Mouse (Mus musculus) cerebellum, adult 9-11 months (tissue): ENCODE results near the gene Tle4.

Experiments used
- DNase-seq: peaks from one replicate; pipeline ENCODE4 v3.0.0; 2022

Gene Tle4

DNA sequence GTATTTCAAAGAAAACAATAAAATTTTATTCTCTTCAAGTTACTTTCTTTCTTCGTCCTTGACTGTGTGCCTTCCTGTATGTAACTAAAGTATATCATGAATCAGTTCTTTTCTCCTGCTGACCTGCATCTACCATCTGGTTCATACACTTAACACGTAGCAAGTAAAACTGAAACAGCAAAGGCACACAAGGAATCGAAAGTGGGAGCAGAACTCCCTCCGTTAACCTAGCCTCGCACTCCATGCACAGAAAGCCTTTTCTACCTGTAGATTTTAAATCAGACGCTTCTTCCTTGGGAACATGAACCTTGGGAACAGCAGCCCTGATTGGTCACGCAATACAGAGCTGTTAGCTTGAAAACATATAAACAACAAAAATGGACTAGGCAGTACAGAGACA lies 78.7 kb downstream of the Tle4 start:
- DNase-seq: no peak

DNA sequence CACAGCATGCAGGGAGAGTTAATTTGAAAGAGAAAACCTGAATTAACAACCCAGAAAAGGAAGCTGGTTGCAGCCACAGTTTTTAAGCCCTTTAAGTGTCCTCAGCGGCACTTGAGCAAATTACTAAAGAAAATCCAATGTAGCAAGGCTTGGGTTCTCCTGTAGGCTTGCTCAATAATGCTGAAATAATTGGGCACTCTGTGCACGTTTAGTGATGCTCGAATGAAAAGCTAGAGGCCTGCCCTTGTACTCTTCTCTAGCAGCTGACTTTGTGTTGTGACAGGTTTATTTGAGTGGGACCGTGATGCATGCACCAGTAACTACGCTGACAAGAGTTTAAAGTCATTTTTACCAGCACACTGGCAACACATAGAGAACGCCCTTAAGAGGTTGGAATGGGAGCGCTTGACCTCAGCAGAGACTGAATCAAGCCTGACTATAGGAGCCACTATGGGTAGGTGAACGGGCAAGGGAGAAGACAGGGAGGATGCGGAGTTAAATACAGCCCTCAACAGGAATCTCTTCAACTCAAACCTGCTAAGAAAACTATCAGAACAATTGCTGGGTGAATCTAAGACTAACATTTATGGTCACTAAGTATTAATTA lies 79.3 kb downstream of the Tle4 start:
- no peak for DNase-seq

DNA sequence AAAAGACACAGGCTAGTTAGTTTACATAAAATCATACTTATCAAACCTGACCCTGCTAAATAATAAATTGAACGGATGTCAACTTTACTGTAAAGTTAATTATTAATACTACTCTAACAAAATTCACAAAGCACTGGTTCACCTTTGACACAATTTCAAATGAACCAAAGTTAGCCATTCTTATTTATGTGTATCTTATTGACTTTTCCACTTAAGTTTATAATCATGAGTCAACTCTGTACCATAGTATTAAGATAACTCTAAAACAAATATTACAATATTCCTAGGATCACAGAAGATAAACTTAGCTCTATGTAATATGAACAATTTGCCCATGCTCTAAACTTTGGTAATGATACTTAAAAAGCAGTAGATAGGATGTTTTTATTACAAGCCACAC lies 81.4 kb downstream of the Tle4 start:
- DNase-seq: no peak

GRCm38 (mm10) chr19:14508819-14509218 lies 89.0 kb downstream of the Tle4 start:
- DNase-seq: no peak

DNA sequence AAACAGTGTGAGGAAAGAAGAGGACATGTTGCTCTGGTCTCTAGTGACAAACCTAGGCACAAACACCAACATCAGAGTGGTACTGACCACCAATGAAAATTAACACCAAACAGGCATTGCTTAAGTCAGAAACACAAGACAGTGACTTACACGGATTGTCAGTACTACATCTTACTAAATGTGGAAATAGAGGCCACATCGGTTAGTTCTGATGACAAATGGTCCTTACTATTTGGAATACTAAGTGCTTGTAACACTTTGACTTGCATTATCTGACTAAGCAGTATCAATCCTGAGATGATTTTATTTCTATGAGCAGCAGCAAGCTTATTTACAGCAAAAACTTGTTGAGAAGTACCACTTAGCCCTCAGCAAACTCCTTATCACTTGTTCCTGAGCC lies 89.9 kb downstream of the Tle4 start:
- DNase-seq: no peak

- no peak for DNase-seq
These were observed 90.8 kb downstream of the Tle4 start for GRCm38 (mm10) chr19:14506875-14507670.

DNA sequence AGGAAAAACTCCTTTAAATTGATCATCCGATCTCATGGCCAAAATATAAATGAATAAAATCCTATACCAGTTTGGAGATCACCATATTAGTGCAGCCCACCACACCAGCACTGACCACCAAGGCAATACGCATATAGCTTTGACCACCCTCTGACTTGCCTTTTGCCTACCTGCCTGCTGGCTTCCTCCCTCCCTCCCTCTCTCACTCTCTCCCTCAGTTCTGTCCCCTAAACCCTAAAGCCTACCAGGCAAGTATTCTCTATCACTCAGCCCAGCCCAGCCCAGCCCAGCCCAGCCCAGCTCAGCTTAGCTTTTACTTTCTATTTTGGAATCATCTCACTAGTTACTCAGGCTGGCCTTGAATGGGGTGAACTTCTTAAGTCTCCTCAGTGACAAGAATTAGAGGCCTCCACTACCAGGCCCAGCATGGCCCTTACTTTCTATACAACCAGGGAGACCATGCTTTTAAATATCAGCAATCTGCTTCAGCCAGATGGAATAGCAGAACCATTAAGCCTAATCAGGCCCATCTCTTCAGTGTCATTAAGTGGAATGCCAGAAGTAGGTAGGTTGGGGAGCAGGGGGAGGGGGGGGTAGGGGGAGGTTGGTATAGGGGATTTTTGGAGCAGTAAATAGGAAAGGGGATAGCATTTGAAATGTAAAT lies 91.8 kb downstream of the Tle4 start:
- no peak for DNase-seq

DNA sequence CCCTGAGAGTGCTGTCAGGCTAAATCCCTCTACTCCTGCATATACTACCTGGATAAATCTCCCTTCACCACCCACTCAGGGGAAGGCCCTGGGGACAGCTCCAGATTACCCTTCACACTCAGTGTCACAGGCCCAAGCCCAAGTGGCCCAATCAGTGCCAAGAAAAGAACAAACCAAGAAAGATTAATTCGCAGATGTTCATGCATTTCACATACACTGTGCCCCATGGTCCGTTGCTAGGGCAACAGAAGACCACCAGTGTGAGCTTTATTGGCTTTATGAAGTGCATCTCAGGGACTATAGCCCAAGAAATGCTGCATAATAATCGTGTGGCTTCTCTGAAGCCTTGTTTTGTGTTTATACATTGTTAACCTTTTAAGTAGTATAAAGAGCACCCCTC lies 92.5 kb downstream of the Tle4 start:
- no peak for DNase-seq

DNA sequence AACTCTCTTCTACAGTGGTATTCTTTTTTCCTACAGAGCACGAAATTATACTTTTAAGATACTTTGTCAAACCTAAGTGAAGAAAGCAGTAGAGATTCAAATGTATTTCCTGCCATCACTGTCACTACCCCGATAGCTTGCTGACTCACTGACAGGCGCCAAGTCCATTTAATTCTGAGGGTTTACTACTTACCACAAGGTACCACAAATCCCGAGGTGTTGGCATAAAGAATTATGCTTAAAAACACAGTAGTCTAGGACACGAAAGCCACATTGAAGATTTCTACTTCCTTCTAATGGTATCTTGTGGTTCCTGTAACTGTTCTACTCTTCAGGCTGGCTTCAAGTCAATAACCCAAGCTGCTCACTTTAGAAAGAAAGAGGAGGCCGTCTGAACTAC lies 94.0 kb downstream of the Tle4 start:
- no peak for DNase-seq

DNA sequence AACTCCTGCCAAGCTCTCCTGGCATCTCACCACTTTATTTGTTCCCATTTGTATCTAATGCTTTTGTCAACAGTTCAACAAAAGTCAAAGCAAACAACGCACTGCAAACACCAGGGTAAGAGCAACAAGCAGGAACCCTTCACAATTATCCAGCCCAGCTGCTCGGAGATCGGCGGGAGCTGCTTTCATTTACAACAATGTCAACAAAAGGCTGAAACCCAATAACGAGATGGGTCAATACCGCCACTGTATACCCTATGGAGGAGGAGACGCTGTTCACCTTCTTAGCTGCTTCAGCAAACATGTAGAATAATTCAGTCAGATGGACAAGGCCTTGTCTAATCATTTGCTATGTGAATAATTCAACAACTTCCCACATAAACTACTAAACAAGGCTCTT lies 95.6 kb downstream of the Tle4 start:
- no peak for DNase-seq

DNA sequence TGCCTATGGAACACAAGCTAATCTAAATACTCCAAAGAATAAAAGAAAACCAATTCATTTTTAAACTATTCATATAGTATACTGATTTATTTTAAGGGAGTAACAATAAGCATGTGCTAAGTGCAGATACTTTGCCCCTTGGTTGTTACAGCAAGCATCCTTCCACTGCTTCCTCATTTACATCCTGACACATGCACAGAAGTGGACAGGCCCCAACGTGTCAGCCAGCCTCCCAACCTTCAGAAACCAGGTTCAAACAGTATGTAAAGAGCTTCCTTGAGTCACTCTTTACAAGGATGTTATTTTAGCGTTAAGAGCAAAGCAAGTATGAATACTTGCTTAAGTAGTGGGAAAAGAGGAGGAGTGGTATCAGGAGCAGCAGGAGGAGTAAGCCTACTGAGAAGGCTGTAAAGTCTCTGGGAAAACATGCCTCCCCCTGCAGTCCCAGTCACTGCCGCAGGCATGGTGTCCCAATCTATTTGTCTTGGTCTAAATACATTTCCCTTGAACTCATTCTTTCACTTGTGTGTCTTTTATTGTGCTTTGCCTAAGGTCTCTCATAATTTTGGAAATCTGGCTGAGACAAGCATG lies 97.9 kb downstream of the Tle4 start:
- DNase-seq: no peak

- no peak for DNase-seq
These were observed 104.8 kb downstream of the Tle4 start for GRCm38 (mm10) chr19:14493047-14493446.

- no peak for DNase-seq
These were observed 110.7 kb downstream of the Tle4 start for GRCm38 (mm10) chr19:14487180-14487579.

- no peak for DNase-seq
These were observed 112.7 kb downstream of the Tle4 start for GRCm38 (mm10) chr19:14485176-14485575.

- DNase-seq: no peak
These were observed 115.2 kb downstream of the Tle4 start for GRCm38 (mm10) chr19:14482562-14483138.

DNA sequence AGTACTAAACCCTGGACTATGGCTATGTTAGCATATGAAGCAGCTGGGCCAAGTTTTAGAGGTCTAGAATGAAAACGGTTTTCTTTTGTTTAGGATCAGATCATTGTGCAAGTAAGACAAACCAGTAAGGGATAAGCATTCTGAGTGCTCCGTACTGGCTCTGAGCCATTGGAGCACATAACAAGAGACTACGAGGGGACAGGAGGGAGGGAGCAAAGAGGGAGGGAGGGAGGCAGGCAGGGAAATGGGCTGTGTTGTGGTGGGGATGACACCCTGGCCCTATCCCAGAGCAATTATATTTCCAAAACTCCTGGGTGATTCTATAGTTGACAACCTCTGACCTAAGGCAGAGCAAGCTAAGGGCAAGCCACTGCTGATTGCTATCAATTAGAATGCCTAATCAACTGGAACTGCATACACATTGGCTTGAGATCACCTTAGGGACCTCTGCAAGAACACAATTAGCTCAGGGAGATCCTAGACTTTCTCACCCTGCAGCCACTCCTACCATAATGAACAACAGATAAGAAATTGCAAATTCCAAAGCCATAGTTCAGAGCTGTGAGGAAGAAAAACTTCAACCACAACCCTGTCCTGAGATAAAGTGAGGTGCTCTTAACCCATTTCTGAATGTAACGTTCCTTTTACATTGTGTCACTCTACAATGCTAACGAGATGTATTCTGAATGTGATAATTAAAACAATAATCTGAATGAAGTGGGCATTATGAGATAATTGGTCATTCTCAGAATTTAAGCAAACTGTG lies 115.9 kb downstream of the Tle4 start:
- no peak for DNase-seq

DNA sequence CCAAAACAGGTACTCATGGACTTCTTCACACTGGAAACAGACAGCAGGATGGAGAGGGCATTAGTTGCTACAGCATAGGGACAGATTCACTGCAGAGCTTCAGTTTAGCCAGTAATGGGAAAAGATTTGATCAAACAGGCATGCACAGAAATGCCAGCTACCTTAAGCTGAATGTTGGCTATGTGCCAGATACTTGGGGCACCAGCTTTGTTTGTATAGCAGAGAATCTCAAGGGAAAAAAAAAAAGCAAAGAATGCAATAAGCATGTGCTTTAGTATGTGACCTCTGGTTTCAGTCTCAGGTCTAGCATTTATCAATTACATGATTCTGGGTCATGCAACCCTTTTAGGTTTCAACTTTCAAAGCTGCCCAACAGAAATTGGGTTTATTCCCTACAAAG lies 118.1 kb downstream of the Tle4 start:
- no peak for DNase-seq

- DNase-seq: no peak
These were observed 128.5 kb downstream of the Tle4 start for GRCm38 (mm10) chr19:14469325-14469724.

DNA sequence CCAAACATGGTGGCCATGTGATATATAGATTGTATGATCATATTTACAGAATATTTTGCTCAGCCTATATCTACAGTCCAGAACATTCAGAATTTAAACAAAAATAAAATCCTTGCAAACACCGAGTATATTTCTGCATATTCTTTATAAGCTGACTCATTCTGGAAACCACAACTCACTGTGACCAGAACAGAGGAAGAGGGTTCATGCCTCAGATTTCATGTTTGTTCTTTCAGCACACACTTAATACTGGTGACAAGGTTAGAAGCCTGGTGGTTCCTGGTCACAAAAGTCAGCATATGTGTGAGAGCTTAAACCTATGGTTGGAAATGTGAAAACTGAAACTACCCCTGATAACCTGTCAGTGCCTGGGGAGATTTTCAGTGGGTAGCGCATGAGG lies 129.1 kb downstream of the Tle4 start:
- DNase-seq: no peak

DNA sequence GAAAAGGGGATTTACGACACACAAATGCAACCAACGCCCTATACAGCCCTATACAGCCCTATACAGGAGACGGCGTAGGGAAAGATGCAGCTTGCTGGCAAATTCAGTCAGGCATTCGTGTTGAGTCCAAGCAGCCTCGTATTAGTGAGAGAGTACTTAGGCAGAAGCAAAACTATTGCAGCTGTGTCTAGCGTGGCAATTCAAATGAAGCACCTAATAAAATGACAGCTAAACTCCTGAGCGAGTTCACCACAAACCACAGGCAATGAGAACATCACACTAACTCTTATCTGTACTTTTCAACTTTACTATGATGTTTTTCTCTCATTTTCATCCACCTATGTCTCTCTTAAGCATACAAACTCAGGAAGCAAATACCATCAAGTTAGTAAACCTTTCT lies 131.8 kb downstream of the Tle4 start:
- DNase-seq: no peak

DNA sequence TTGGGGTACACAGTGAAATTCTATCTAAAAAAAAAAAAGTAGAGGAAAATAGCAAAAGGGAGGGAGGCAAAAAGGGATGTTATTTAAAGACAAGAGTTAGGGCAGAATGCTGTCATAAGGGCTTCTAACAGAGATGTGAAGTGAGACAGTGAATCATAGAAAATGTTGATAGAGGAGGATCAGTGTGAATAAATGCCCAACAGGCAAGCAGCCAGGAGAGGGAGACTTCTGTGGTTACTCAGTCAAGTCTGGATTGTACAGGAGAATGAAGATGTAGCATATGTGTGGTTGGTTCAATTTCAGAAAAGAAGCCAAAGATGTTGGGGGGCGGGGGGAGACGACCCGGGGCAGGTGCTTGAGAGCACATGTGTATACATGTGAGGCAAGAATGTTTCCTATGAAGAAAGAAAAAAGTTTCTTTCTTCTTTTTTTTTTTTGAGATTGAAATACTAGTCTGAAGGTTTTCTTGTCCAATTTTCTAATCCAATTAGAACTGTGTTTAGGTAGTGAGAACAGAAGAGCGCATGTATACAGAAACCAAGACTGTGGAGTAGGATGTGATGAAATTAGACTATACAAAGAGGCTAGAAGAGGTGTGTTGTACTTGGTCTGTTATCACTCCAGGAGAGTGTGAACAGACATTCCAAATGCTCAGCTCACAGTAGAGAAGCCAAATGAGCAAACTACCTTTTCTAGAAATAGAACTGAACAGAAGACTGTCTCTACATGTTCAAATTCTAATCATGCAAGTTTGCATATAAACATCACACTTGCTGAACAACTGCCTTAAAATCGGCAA lies 134.4 kb downstream of the Tle4 start:
- DNase-seq: no peak

GRCm38 (mm10) chr19:14453486-14453885 lies 144.4 kb downstream of the Tle4 start:
- peak; percentile 54 for DNase-seq
